Mouse (Mus musculus) central nervous system, embryonic 18 days (tissue): Measurements from ENCODE around the gene Tcstv1. TPM values are rescaled to one million over a fixed set of nuclear protein-coding genes. Genes with fewer than 3 reads are reported as not detected.

ENCODE experiments used
- polyA plus RNA-seq: library from polyadenylated mRNA; depleted of rRNA; stranded (reverse); fragments of >200 nt; gene quantifications from 2 replicates; pipeline ENCODE4 v1.2.3, GENCODE M21; 2012; rRNA removed

Tcstv1 gene
- polyA plus RNA-seq = not detected in 2 replicates

GRCm38 (mm10) chr13:119894685-119895084 lies at the start of gene Tcstv1:
Gene Tcstv1, minus strand, starts transcription at chr13:119894785.

GRCm38 (mm10) chr13:119929172-119929571 lies 34.6 kb upstream of the Tcstv1 start, which contains the start of gene Gm21761:
Gene Gm21761, minus strand, starts transcription at chr13:119929272.

Other genes with a start within 250 kb of the Tcstv1 start
- gene Hmgcs1, start 204.4 kb downstream of the Tcstv1 start, polyA plus RNA-seq = 499 and 510 TPM in 2 replicates
- gene Nim1k, start 138.9 kb downstream of the Tcstv1 start, polyA plus RNA-seq = 2.2 and 3.2 TPM in 2 replicates
- gene Zfp131, start 103.9 kb downstream of the Tcstv1 start, polyA plus RNA-seq = 27.3 and 28.3 TPM in 2 replicates
- not detected in 2 replicates for gene AF067063, start 64.6 kb downstream of the Tcstv1 start, polyA plus RNA-seq
- gene D13Ertd608e, start 58.8 kb downstream of the Tcstv1 start, polyA plus RNA-seq = not detected in 2 replicates
- gene Gm21761, start 34.5 kb upstream of the Tcstv1 start, polyA plus RNA-seq = not detected in 2 replicates
- gene B020031M17Rik, start 56.0 kb upstream of the Tcstv1 start, polyA plus RNA-seq = not detected in 2 replicates
- not detected in 2 replicates for gene Gm36079, start 132.2 kb upstream of the Tcstv1 start, polyA plus RNA-seq
- gene Gm21188, start 157.4 kb upstream of the Tcstv1 start, polyA plus RNA-seq = 0.12 TPM in 1 of 2 replicates, not detected in the other
- gene Gm20767, start 245.5 kb upstream of the Tcstv1 start, polyA plus RNA-seq = not detected in 2 replicates